Mouse (Mus musculus): Measurements from ENCODE around the gene Mtpn.

DNA sequence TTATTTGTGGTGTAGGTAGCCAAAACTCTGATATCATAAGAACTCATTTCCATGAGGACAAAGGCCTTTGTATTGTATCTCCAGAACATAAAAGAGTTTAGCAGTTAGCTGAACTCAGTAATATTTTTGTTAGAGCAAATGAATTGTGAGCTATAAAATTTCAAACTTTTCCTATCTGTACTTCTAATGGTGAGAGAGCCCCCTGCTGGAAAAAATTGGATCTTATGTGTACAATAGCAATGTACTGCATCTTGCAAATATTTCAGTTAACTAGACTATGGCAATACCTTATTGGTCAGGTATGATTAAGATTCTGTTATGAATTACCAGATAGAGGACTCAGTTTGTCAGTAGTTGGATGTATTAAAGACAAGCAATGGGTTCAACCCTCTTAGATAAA, 28.1 kb upstream of the Mtpn start:
- no peak for TF ChIP-seq CTCF (IDR thresholded peaks at IDR 0.05; ENCODE audit: extremely low read depth, insufficient read depth, insufficient read length, insufficient replicate concordance)
- no peak for TF ChIP-seq POLR2A (IDR thresholded peaks at IDR 0.05; ENCODE audit: low read depth, low read length)

Measured in spleen, adult 2 months (tissue).